Mouse (Mus musculus) testis, adult 2 months (tissue): ENCODE measurements around the gene Hc. TPM values are rescaled to one million over a fixed set of nuclear protein-coding genes. Genes with fewer than 3 reads are reported as not detected.

Source experiments
- H3K27ac ChIP-seq: fragments of 200-500 bp; 2 replicates; pipeline ENCODE4 v1.5.1; 2012; ENCODE audit warnings: low read depth, low read length; ENCODE audit not compliant: control insufficient read depth, insufficient read depth
- H3K27me3 ChIP-seq: fragments of 200-500 bp; 2 replicates; pipeline ENCODE4 v1.6.1; 2012; ENCODE audit warnings: mild to moderate bottlenecking, low read length, moderate library complexity; ENCODE audit not compliant: control insufficient read depth, insufficient read depth
- H3K36me3 ChIP-seq: fragments of 200-500 bp; 2 replicates; pipeline ENCODE4 v1.6.1; 2012; ENCODE audit warnings: mild to moderate bottlenecking, low read length; ENCODE audit not compliant: control insufficient read depth, insufficient read depth
- H3K4me1 ChIP-seq: fragments of 200-500 bp; 2 replicates; pipeline ENCODE4 v1.6.1; 2012; ENCODE audit warnings: low read length; ENCODE audit not compliant: control insufficient read depth, insufficient read depth
- H3K4me3 ChIP-seq: fragments of 200-500 bp; 2 replicates; pipeline ENCODE4 v1.5.1; 2012; ENCODE audit warnings: low read depth, mild to moderate bottlenecking, low read length, moderate library complexity, mixed read lengths; ENCODE audit not compliant: control insufficient read depth
- CTCF ChIP-seq: fragments of 200-500 bp; IDR thresholded peaks from 2 replicates; pipeline ENCODE4 v1.5.1; 2012; ENCODE audit warnings: low read depth, mild to moderate bottlenecking, inconsistent platforms, low read length, moderate library complexity; ENCODE audit not compliant: control insufficient read depth, insufficient read depth, insufficient replicate concordance
- POLR2A ChIP-seq: fragments of 200-500 bp; IDR thresholded peaks from 2 replicates; pipeline ENCODE4 v1.6.1; 2012; ENCODE audit warnings: low read depth, mild to moderate bottlenecking, inconsistent platforms, low read length, moderate library complexity; ENCODE audit not compliant: control insufficient read depth
- polyA plus RNA-seq: library from polyadenylated mRNA; depleted of rRNA; stranded (reverse); fragments of >200 nt; gene quantifications from 2 replicates; pipeline ENCODE4 v1.2.3, GENCODE M21; 2012

The Hc gene
- polyA plus RNA-seq, 1 experiment, result 1.3 TPM

DNA sequence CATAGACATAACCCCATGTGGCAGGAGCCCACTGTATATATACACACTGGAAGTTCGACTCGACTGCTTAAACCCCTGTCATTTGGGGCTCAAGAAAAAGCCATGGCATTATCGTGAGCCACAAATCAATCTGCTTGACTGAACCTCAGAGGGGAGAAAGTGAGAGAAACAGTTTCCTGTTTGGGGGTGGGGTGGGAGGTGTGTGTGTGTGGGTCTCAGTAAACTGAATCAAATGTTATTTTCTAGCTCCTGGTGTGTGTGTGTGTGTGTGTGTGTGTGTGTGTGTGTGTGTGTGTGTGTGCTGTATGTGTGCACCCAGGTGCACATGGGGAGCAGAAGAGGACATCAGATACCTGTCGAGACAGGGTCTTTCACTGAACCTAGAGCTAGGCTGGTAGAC, 108.2 kb downstream of the Hc start:
- Histone ChIP-seq H3K4me3 (peak overlapping the region; percentile 47), H3K27me3 (no peaks in the 10 kb centered on the region), H3K4me1 (no peaks in the 10 kb centered on the region), H3K36me3 (no peaks in the 10 kb centered on the region), H3K27ac (no peak overlapping the region)
- no peak for TF ChIP-seq POLR2A

DNA sequence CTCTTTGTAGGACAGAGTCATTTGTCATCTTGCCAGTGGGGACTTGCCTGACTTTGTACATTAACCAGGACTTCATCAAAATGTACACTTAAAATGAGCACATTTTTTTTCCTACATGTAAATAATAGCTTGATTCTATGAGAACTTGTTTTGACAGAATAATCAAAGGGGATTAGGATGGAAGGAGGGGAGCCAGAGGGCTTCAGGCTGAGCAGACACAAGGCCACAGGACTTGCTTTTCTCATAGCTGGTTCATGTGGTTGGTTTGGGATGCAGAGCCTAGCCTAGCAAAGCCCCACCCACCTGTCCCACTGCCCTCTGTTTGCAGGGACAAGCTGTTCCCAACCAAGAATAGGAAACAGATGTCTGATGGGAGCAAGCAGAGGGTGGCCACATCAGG, 109.8 kb downstream of the Hc start:
- no peak overlapping the region for H3K27ac ChIP-seq
- H3K36me3 ChIP-seq, result no peaks in the 10 kb centered on the region
- H3K27me3 ChIP-seq, result no peaks in the 10 kb centered on the region
- H3K4me1 ChIP-seq, result no peaks in the 10 kb centered on the region
- TF ChIP-seq CTCF (no peak), POLR2A (no peak)
- H3K4me3 ChIP-seq, result peak overlapping the region; percentile 68

DNA sequence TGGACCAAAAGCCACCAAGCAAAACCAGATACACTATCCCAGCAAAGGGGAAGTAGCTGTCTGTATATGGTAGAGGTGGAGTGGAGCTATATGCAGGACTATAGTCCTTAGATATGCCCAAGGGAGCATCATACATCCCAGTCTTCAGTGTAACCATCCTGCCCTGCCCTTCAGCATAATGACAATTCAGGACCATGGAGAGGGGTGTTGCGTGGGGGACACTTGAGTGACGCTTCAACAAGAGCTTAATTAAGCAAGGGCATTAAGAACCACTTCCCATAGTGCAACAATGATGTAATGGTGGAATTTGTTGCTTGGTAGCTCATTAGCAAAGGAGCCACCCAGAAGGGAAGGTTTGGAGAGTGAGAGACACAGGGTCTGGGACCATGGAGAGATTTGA, 112.6 kb downstream of the Hc start:
- no peaks in the 10 kb centered on the region for H3K36me3 ChIP-seq
- H3K4me1 ChIP-seq, result no peaks in the 10 kb centered on the region
- peak overlapping the region; percentile 35; the same call in 1 of the 2 replicates for H3K4me3 ChIP-seq
- TF ChIP-seq POLR2A (no peak), CTCF (no peak)
- no peaks in the 10 kb centered on the region for H3K27me3 ChIP-seq
- no peak overlapping the region for H3K27ac ChIP-seq

DNA sequence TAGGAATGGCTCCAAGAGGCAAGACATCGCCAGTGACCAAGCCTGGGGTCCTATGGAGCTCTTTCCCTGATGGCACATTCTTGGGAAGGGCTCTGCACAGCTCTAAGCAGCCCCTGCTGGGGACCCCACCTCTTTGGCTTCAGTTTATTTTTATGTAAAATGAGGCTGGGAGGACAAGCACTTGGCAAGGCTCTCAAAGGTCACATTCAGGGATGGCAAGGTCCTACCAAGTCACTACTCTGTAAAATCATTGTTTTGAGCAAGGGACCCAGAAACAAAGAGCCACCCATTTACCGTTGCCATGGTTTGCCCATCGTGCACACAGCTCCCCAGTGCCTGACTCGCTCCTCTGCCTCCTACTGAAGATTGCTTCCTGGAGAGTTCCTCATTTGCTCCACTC, 115.2 kb downstream of the Hc start:
- Histone ChIP-seq H3K4me1 (no peaks in the 10 kb centered on the region), H3K4me3 (no peak overlapping the region), H3K27ac (no peak overlapping the region), H3K36me3 (no peaks in the 10 kb centered on the region), H3K27me3 (no peaks in the 10 kb centered on the region)
- TF ChIP-seq POLR2A (no peak), CTCF (no peak)

DNA sequence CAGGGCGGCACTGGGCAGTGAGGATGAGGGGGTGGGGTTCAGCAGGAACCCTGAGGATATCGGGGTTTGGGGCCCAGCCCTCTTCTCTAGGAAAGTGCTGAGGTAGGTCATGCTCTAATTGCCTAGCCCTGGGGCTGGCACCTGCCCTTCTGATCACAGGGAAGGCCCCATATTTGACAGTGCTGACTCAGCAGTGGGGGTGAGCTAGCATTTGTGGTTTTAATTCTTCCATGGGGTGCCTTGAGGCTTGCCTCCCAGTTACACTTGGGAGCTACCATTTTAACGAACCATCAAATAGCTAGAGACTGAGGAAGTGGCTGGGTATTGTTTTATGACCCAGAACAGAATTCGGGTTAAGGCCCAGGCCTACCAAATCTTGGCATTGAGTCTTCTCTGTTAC, 115.7 kb downstream of the Hc start:
- no peaks in the 10 kb centered on the region for H3K4me1 ChIP-seq
- TF ChIP-seq CTCF, result no peak
- no peak for TF ChIP-seq POLR2A
- H3K36me3 ChIP-seq, result no peaks in the 10 kb centered on the region
- no peaks in the 10 kb centered on the region for H3K27me3 ChIP-seq
- H3K27ac ChIP-seq, result no peak overlapping the region
- H3K4me3 ChIP-seq, result peak overlapping the region; percentile 11

DNA sequence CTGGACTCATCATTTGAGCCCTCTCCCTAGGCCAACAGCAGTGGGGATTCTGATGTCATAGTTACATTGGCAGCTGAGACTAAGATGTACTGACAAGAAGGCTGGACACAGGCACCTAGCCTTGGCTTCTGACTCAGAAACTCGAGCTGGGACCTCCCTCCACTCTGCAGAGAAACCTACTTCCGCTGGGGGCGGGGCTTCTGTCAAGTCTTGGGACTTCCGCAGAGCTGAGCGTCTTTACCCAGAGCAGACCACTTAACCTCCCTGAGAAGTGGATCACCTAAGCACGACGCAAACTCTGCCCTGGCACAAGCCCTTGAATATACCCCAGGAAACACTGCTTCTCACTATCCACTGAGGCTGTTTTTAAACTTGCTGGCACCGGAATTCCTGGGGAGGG, 116.5 kb downstream of the Hc start:
- Histone ChIP-seq H3K4me3 (peak overlapping the region; percentile 11), H3K27ac (no peak overlapping the region), H3K27me3 (no peaks in the 10 kb centered on the region), H3K4me1 (no peaks in the 10 kb centered on the region), H3K36me3 (no peaks in the 10 kb centered on the region)
- no peak for TF ChIP-seq POLR2A

DNA sequence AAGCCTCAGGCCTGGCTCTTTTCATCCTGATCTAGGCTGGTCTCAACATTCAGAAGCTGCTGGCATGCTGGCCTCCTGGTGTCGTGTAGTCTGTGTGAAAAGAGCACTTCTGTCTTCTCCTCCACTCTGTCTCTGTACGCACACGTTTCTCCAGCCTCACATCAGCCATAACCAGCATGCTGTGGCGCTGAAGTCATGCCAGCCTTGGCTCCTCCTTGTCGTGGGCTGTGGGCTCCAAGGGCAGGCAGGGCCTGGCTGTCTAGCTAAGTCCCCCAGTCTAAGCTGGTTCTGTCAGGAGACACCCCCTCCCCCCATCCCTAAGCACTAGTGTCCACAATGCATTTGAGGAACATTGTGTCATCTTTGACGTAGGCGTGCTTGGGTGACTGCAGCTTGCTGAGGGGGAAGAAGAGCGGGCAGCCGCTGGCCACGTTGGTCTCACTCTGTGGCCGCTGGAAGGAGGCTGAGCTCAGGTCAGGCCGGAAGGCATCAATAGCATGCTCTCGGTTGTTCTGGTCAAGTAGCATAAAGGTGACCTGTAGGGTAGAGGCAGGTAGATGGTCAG, 117.6 kb downstream of the Hc start:
- Histone ChIP-seq H3K36me3 (no peaks in the 10 kb centered on the region), H3K4me3 (no peak overlapping the region), H3K4me1 (no peaks in the 10 kb centered on the region), H3K27ac (no peak overlapping the region), H3K27me3 (no peaks in the 10 kb centered on the region)
- no peak for TF ChIP-seq CTCF
- no peak for TF ChIP-seq POLR2A

DNA sequence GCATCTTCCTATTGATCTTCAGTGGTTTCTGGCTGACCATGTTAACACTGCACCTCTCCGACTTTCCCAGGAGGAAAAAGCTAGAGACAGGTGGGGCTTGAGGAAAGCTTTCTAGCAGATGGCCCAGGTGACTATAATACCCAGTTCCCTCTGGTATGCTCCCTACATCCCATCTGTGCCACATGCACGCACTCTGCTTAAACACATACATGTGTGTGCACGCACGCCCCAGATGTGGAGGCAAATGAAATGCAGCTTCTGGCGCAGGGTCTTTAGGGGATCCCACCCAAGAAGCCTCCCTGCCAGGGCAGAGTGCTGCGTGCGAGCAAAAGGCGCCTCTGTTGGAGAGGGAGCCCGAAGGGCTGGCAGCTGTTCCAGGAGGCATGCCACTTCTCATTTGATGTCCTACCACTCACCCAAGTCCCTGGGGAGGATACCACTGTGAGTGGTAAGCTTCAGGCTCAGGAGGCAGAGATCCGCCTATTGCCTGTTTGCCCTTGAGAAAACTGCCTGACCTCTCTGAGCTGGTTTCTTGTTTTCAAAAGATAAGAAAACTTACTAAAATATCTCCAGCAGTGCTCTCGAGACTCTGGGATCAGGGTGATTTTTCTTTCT, 120.1 kb downstream of the Hc start:
- Histone ChIP-seq H3K4me3 (no peak overlapping the region), H3K27ac (no peak overlapping the region), H3K27me3 (no peaks in the 10 kb centered on the region), H3K36me3 (no peaks in the 10 kb centered on the region), H3K4me1 (no peaks in the 10 kb centered on the region)
- TF ChIP-seq CTCF (no peak), POLR2A (no peak)
